Mouse (Mus musculus) mouse embryonic stem cell (cell line): Measurements from ENCODE around the gene Fer1l5.

Experiments
- in situ Hi-C, 2 experiments: fragments of 300-500 bp; cut with MboI; formaldehyde crosslinking; loops; 1 replicate in 1 of 2; 3 replicates in 1 of 2; pipeline ENCODE4 v1.14.3; 2019 to 2020; ENCODE audit warnings: low sequenced_read_pairs in 2 of 2, low pct_unique_long_range_greater_than_20kb in 1 of 2, mixed read lengths in 1 of 2; ENCODE audit not compliant: unreplicated experiment in 1 of 2

The Fer1l5 gene

DNA sequence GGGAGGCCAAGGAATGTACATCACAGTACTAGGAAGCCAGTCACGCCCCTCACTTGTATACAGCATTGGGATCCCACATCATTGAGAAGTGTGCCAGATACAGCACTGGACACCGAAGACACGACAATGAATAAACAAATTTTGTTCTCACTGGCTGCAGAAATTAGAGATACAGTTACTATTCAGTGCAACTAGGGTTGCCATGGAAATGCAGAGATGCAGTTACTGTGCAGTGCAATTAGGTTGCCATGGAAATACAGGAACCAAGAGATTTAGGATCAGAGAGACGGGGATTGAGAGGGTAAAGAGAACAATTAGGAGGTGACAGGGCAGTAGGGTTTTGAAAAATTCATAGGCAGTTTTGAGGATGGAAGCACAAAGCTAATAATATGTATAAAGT, 29.4 kb downstream of the Fer1l5 start:
- in situ Hi-C loops, result no loop called here

DNA sequence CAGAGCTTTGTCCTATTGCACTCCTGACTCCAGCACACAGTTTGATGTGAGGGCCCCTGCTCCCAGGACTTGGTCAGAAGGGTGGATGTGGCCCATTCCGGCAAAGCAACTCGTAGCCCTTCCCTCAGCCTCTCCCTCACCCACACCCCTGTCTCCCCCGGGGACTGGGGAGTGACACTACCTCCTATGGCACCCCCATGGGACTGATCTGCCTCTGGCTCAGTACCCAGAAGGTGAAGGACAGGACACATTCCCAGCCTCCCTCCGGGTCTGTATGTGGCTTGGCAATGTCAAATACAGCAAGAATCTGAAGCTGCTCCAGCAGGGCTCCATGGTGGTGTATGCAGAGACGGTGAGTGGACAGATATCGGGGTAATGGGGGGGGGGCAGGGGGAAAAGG, 32.4 kb downstream of the Fer1l5 start:
- in situ Hi-C loops, result no loop called here

DNA sequence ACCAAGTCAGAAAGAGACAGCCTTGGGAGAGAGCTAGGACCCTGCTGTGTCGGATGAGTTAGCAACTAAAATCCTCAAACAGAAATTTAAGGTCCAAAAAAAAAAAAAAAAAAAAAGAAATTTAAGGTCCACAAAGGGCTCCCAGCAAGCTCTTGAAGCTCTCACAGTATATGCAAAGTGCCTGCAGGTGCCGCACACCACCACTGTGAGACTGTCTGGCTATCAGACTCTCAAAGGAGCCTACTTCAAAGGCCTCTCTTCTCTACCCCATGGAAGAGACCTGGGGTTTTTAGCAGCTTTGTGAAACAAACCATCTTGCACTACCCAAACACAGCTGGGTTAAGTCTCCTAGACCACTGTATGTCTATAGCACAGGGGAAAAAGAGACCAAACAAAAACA, 57.4 kb downstream of the Fer1l5 start:
- in situ Hi-C loops, result no loop called here

- in situ Hi-C loops, result no loop called here
Measured at GRCm38 (mm10) chr1:36432999-36433398, 60.9 kb downstream of the Fer1l5 start.

DNA sequence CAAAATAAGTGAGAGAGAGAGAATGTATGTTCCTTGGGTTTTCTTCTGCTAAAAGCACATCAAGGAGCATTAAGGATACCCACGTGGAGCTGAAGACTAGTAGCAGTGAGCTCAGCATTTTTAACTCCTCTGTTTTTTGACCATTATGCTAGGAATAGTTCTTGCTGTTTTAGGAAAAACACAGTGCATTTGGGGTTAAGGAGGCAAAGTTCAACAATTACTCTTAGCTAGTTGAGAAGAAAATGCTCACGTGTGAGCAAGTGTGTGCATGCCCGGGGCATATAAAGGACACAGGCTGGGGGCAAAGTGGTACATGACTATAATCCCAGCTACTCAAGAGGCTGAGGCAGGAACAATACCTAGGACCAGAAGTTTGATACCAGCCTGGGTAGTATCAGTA, 61.5 kb downstream of the Fer1l5 start:
- in situ Hi-C loops, result no loop called here

DNA sequence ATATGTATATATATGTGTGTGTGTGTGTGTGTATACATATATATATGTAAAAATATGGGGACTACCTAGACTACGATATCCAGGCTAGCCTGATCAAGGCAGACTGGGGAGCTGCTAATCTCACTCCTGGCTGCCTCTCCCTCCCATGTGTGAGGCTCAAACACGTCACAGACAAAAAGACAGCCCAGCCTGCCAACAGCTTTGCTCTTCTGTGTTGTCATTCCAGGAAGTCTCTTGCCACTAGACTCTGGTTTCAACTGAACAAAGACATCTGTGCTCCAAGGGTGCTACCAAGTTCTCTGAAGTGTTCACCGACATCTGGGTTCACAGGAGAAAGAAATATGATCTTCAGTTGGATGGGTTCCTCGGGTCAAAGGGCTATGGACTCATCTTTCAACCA, 63.0 kb downstream of the Fer1l5 start:
- in situ Hi-C loops, result no loop called here

- in situ Hi-C loops, result no loop called here
Measured at GRCm38 (mm10) chr1:36436515-36436914, 64.4 kb downstream of the Fer1l5 start.

DNA sequence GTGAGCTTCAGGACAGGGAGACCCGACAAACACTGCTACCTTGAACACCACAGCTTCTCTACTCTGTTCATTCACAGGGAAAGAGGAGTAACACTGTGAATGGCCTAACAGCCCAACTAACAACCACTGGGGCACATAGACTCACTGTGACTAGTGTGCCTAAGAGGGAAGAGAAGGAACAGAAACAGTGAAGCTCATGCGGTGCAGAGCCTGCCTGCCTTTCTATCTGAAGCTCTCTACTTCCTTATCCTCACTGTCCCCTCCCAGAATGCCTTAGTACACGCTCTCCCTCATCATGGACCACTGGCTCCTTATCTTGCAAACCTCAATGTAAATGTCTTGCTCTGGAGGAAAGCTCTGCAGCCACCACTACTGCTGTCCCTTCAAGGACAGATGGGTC, 65.1 kb downstream of the Fer1l5 start:
- in situ Hi-C loops, result no loop called here

GRCm38 (mm10) chr1:36441101-36441500, 69.0 kb downstream of the Fer1l5 start:
- in situ Hi-C loops, result no loop called here

DNA sequence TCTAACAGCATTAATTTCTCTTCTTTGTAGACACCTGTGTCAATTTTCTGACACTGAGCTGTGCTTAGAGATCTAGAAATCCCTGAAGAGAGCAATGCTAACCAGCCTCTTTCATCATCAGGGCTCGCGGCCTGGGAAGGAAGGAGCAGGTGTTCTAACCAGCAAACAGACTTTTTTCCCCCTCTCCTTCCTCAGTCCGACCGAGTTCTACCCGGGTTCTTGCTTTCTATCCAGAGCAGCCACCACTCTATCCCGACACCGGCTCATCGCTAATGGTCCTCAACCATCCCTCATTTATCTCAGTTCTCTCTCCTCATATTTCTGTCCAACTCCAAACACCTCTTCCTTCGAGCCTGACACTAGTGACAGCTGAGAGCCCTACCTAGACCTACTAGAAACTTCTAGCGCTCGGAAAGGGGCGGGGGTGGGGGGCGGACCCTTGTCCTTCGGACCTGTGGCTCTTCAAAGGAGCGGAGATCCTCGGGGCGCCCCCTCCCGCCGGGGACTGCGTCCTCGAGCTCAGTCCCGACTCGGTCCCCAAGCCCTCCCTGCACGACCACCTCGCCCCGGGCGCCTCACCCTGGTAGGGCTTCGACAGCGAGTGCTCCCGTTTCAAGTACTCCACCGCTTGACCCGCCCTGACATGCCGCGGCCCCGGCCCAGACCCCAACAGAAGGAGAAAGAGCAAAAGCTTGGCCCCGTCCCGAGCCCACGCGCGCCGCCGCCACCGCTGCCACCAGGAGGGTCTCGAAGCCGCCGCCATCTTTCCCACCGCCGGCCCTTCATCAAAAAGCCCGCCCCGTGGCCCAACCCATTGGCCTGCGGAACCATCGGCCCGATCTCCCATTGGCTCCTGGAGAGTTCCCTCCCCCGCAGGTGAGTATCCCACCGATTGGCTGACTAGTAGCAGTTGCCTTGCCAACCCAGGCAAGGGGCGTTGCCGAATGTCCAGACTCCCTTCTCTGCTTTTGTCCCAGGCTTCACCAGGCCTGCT, 72.7 kb downstream of the Fer1l5 start, which contains the start of gene Lman2l:
Lman2l (minus strand) TSS at position 801 of the 994 bp plus-strand sequence.
- in situ Hi-C loops, result no loop called here

GRCm38 (mm10) chr1:36445508-36445907, 73.4 kb downstream of the Fer1l5 start:
- in situ Hi-C loops, result no loop called here

DNA sequence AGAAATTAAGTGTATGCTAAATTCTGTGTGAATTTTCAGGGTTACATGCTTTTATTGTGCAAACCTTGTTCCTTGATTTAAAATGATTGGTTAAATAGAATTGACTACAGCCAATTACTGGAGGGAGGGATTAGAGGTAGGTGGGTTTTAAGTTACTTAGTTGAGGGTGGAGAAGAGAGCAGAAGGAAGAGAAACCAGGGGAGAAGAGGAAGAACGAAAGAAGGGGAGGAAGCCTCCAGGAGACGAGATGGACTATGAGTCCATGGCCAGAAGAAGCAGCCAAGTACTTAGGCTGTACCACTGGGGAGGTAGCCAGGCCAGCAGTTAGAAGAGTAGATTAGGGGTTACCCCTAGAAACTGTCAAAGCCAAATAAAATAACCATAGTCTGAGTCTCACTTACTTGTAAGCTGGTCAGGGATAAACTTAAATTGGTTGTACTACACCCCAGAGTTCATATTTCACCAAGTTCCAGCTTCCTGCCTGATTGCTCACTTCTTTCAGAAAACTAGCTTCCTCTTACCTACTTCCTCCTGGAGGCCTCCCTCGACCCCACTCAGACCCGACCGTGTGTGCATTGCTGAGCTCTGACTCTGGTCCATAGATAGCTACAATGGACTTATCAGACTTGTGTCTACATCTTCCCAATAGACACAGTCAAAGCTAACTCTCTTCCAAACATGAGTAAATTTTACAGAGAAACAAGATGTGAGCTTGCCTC, 74.2 kb downstream of the Fer1l5 start:
- in situ Hi-C loops, result no loop called here

DNA sequence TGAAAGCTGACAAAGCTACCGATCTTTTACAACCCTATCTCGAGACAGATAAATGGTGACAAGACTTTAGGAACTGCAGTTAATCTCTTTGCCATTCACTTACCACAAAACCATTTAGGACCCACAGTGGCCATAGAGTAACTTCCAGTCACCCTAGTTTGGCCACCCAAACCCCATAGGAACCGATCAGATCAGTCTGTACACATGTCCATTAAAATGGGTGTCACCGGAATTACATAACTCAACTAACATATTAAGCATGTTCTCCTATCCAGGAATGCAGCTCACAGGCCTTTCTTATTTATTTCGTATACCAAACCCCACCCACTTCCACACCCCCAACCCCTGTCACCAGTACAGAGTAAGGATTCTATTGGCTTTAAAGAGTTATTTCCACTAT, 74.8 kb downstream of the Fer1l5 start:
- in situ Hi-C loops, result no loop called here

DNA sequence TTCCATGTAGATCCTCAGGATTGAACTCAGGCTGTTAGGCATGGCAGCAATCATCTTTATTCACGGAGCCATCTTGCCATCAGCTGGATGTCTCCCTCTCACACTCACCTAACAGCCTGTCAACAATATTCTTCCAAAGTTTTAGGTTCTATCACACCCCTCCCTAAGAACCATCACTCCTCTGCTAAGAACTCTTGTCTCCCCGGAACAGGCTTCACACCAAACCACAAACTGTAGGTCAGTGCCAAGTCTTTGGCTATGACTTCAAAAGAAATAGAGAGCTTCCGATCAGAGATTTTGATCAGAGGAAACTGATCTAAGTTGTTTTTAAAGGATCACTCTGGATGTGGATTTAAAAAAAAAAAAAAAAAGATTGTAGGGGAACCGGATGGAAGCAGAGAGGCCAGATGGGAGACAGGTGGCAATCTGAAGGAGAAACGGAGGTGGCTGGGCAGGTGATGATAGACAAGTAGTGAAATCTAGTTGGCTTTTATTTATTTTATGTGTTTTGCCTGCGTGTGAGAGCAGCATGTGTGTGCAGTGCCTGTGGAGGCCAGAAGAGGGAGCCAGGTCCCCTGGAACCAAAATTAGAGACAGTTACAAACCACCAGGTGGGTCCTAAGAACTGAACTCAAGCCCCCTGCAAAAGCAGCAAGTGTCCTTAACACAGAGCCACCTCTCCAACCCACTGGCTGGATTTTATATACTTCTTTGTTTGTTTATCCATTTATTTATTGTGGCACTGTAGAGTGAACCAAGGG, 82.1 kb downstream of the Fer1l5 start:
- in situ Hi-C loops, result no loop called here

- in situ Hi-C loops, result no loop called here
Measured at GRCm38 (mm10) chr1:36457388-36458014, 85.4 kb downstream of the Fer1l5 start.

GRCm38 (mm10) chr1:36458169-36458568, 86.1 kb downstream of the Fer1l5 start:
- in situ Hi-C loops, result no loop called here

- in situ Hi-C loops, result no loop called here
Measured at GRCm38 (mm10) chr1:36461829-36462228, 89.7 kb downstream of the Fer1l5 start.

- in situ Hi-C loops, result no loop called here
Measured at GRCm38 (mm10) chr1:36465641-36466160, 93.6 kb downstream of the Fer1l5 start.
